Mouse (Mus musculus) ES-E14 (cell line): ENCODE measurements around the gene Hectd3.

Source experiments
- CHD2 ChIP-seq: IDR thresholded peaks from 2 replicates; pipeline ENCODE4 v1.6.1; 2014; ENCODE audit warnings: mild to moderate bottlenecking, low read depth, low read length, inconsistent platforms
- HCFC1 ChIP-seq: IDR thresholded peaks from 2 replicates; pipeline ENCODE4 v1.6.1; 2012; ENCODE audit warnings: low read length, inconsistent platforms, borderline replicate concordance; ENCODE audit not compliant: insufficient read depth
- MAFK ChIP-seq: IDR thresholded peaks from 2 replicates; pipeline ENCODE4 v1.6.1; 2014; ENCODE audit warnings: mild to moderate bottlenecking, low read depth, low read length, inconsistent platforms; ENCODE audit not compliant: insufficient read depth
- ZC3H11A ChIP-seq: IDR thresholded peaks from 2 replicates; pipeline ENCODE4 v1.6.1; 2012; ENCODE audit warnings: low read depth, mild to moderate bottlenecking, inconsistent platforms, low read length, borderline replicate concordance
- ZNF384 ChIP-seq: IDR thresholded peaks from 2 replicates; pipeline ENCODE4 v1.6.1; 2012; ENCODE audit warnings: low read depth, low read length, inconsistent platforms

DNA sequence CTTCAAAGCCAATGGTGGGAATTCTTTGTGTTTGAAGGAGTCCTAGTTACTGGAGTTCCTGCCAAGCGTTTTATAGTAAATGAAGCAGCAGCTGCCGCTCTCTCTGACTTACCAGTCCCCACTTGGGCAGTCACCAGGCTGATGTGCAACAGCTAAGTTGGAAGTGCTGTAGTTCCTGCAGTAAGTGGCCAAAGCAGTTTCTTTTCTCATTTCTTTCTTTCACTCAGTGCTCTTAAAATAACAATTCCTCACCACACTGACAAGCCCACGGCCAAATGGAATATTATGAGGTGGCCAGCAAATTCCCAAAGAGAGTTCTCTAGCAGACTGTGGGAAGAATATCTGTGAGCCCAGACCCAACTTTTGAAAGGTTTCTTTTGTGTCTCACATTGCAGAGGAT is 11.9 kb downstream of the Hectd3 start:
- TF ChIP-seq CHD2 (no peak), ZC3H11A (no peak), MAFK (no peak), ZNF384 (no peak), HCFC1 (no peak)
